Mouse (Mus musculus) adrenal gland, postnatal 10 days (tissue): ENCODE measurements around the gene Hyal3. TPM values are rescaled to one million over a fixed set of nuclear protein-coding genes. Genes with fewer than 3 reads are reported as not detected.

Experiments used
- DNase-seq: peaks from one replicate; pipeline ENCODE4 v3.0.0; 2021; ENCODE audit warnings: mixed read lengths
- total RNA-seq, 2 experiments: library from RNA; stranded (reverse); gene quantifications; 2 replicates each; pipeline ENCODE4 v1.2.3; 2021

Gene Hyal3
- total RNA-seq, 2 experiments from 2014 or later = 1.0 to 1.2 TPM

DNA sequence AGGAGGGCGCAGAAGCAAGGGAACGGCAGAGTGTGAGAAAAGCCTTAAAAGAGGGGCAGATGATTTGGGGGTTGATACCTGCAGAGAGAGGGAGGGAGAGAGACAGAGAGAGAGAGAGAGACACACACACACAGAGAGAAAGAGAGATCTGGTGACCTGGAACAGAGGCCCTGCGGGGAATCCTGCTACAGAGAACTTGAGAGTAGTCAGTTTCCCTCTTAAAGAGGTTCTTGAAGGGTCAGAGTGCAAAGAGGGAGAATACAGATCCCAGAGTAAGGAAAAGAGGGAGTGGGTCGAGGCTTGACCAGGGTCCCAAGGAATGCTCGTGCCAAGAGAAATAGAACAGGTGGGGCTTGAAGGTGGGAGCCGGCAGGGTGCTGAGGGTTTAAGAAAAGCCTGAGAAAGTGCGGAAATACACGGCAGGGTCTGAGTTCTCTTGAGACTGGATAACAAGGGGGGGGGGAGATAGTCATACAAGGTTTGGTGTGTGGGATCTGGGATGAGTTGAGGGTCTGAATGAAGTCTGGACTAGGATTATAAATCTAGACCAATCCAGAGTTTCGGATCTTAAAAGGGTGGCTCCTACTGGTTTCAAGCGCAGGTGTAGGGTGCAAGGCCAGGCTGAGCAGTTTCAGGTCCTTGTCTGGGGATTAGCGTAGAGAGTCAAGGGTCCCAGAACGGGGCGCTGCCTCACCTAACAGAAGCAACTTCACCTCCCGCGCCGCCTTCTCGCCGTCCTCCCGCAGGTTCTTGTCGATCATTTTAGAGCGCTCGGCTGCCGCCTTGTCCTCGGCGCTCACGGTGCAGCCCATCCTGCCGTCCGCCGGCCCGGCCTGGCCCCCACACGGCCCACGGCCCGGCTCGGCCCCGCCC, 54.0 kb downstream of the Hyal3 start:
- DNase-seq = peak; percentile 25

DNA sequence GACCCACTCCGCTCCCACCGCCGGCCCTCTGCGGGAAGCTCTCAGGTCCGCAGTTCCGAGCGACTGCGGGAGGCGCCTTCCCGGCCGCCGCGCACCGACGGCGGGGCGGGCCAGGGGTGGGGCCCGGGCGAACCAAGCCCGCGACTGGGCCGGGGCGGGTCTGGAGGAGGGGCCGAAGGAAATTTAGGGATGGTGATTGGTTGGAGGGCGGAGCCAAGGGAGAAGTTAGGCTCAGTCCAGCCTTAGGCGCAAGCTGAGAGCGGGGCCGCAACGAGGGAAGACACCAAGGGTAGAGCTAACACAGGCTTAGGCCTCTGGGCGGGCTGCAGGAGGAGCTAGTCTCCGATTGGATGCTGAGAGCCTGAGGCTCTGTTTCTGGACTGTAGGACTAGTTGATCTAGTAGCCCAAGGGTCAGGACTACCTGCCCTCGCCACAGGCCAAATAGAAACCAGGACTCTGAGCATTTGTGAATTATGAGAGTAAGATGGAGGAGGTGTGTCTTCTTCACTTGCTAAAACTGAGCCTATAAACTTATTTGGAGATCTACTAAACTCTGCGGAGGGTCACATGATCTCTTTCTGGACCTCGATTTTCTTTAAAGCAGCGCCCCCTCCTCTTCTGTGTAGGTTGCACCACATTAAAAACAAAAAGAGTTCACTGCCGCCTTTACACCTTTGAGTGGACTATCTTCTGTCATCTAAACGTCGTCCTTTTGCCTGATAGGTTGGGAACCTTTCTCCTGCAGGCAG, 54.8 kb downstream of the Hyal3 start, which contains the start of gene Gnai2:
TSS of gene Gnai2 (minus strand) at position 89 of the 750 bp plus-strand sequence.
- DNase-seq = peak; percentile 98

Other genes with a start within 250 kb of the Hyal3 start
- gene Hemk1, start 242.5 kb upstream of the Hyal3 start, total RNA-seq = 10 to 100 TPM; 24.1 to 33.5 TPM
- 10 to 100 TPM in 1 of 2 experiments, 1 to 10 TPM in 1; 4.0 to 10.9 TPM for gene 6430571L13Rik, start 240.2 kb upstream of the Hyal3 start, total RNA-seq
- gene Cacna2d2, start 181.2 kb upstream of the Hyal3 start, total RNA-seq = 1 to 10 TPM; 4.1 to 4.7 TPM
- gene Tmem115, start 46.9 kb upstream of the Hyal3 start, total RNA-seq = 10 to 100 TPM; 31.4 to 37.6 TPM
- 10 to 100 TPM; 15.4 to 16.1 TPM for gene Cyb561d2, start 38.6 kb upstream of the Hyal3 start, total RNA-seq
- 10 to 100 TPM; 19.2 to 21.3 TPM for gene Nprl2, start 38.6 kb upstream of the Hyal3 start, total RNA-seq
- not detected for gene Zmynd10, start 33.5 kb upstream of the Hyal3 start, total RNA-seq
- 10 to 100 TPM; 23.6 to 27.7 TPM for gene Rassf1, start 29.3 kb upstream of the Hyal3 start, total RNA-seq
- gene Tusc2, start 17.6 kb upstream of the Hyal3 start, total RNA-seq = 10 to 100 TPM; 35.2 to 35.4 TPM
- 10 to 100 TPM; 40.2 to 47.6 TPM for gene Hyal2, start 12.9 kb upstream of the Hyal3 start, total RNA-seq
- gene Hyal1, start 3.9 kb upstream of the Hyal3 start, total RNA-seq = 1 to 10 TPM; 8.9 to 9.3 TPM
- gene Naa80, start 1.9 kb upstream of the Hyal3 start, total RNA-seq = 10 to 100 TPM; 17.7 to 20.6 TPM
- 10 to 100 TPM; 37.4 to 40.9 TPM for gene Ifrd2, start 6.8 kb downstream of the Hyal3 start, total RNA-seq
- gene Sema3b, start 28.4 kb downstream of the Hyal3 start, total RNA-seq = 10 to 100 TPM in 1 of 2 experiments, 1 to 10 TPM in 1; 9.5 to 13.2 TPM
- gene Gnai2, start 54.5 kb downstream of the Hyal3 start, total RNA-seq = 100 to 1,000 TPM; 292 to 327 TPM
- 10 to 100 TPM; 42.0 to 95.1 TPM for gene Slc38a3, start 88.7 kb downstream of the Hyal3 start, total RNA-seq
- under 1 TPM; 0.33 to 0.42 TPM for gene Gnat1, start 98.9 kb downstream of the Hyal3 start, total RNA-seq
- 10 to 100 TPM; 20.2 to 24.8 TPM for gene Sema3f, start 129.7 kb downstream of the Hyal3 start, total RNA-seq
- 100 to 1,000 TPM in 1 of 2 experiments, 10 to 100 TPM in 1; 97.7 to 131 TPM for gene Rbm5, start 190.2 kb downstream of the Hyal3 start, total RNA-seq